Mouse (Mus musculus): ENCODE data around the gene Tnik. TPM values are rescaled to one million over a fixed set of nuclear protein-coding genes. Genes with fewer than 3 reads are reported as not detected.

Gene Tnik
- total and polyA plus RNA-seq, 2 experiments from 2014 or later, result 58.2 to 118 TPM

GRCm38 (mm10) chr3:28561408-28561807, 298.4 kb downstream of the Tnik start:
- Histone ChIP-seq H3K36me3 (ENCODE audit: insufficient read depth, low read length) (peaks cover 16% of the 10 kb centered on the region), H3K4me1 (ENCODE audit: insufficient read depth, low read length) (no peaks in the 10 kb centered on the region), H3K27me3 (ENCODE audit: insufficient read depth, low read length) (no peaks in the 10 kb centered on the region), H3K9ac (replicated peaks; ENCODE audit: low read length, poor library complexity, severe bottlenecking) (no peak overlapping the region), H3K9me3 (ENCODE audit: low read length) (no peaks in the 10 kb centered on the region), H3K4me3 (ENCODE audit: low read depth, low read length) (no peak overlapping the region), H3K27ac (ENCODE audit: low read depth, low read length) (no peak overlapping the region), H3K4me2 (ENCODE audit: low read depth, low read length, poor library complexity, severe bottlenecking) (no peak overlapping the region)
- WGBS, result 72% methylated on average over 4 of the region's 4 CpGs
- ATAC-seq (ENCODE audit: low FRiP score) (no peak), DNase-seq (ENCODE audit: low spot score) (no peak)
- TF ChIP-seq CTCF (IDR thresholded peaks at IDR 0.05), result no peak

- 77% methylated on average over 10 of the region's 10 CpGs for WGBS
- no peak for ATAC-seq (ENCODE audit: low FRiP score)
- peak; percentile 76 for TF ChIP-seq CTCF (IDR thresholded peaks at IDR 0.05)
- H3K4me1 ChIP-seq (ENCODE audit: insufficient read depth, low read length), result no peaks in the 10 kb centered on the region
- H3K4me3 ChIP-seq (ENCODE audit: low read depth, low read length), result no peak overlapping the region
- peaks cover 19% of the 10 kb centered on the region for H3K36me3 ChIP-seq (ENCODE audit: insufficient read depth, low read length)
- no peak overlapping the region for H3K9ac ChIP-seq (replicated peaks; ENCODE audit: low read length, poor library complexity, severe bottlenecking)
- H3K27ac ChIP-seq (ENCODE audit: low read depth, low read length), result no peak overlapping the region
- DNase-seq (ENCODE audit: low spot score), result peak; percentile 29
- H3K27me3 ChIP-seq (ENCODE audit: insufficient read depth, low read length), result no peaks in the 10 kb centered on the region
- H3K4me2 ChIP-seq (ENCODE audit: low read depth, low read length, poor library complexity, severe bottlenecking), result no peak overlapping the region
- H3K9me3 ChIP-seq (ENCODE audit: low read length), result no peaks in the 10 kb centered on the region
These were observed 299.8 kb downstream of the Tnik start for GRCm38 (mm10) chr3:28562612-28563332.

DNA sequence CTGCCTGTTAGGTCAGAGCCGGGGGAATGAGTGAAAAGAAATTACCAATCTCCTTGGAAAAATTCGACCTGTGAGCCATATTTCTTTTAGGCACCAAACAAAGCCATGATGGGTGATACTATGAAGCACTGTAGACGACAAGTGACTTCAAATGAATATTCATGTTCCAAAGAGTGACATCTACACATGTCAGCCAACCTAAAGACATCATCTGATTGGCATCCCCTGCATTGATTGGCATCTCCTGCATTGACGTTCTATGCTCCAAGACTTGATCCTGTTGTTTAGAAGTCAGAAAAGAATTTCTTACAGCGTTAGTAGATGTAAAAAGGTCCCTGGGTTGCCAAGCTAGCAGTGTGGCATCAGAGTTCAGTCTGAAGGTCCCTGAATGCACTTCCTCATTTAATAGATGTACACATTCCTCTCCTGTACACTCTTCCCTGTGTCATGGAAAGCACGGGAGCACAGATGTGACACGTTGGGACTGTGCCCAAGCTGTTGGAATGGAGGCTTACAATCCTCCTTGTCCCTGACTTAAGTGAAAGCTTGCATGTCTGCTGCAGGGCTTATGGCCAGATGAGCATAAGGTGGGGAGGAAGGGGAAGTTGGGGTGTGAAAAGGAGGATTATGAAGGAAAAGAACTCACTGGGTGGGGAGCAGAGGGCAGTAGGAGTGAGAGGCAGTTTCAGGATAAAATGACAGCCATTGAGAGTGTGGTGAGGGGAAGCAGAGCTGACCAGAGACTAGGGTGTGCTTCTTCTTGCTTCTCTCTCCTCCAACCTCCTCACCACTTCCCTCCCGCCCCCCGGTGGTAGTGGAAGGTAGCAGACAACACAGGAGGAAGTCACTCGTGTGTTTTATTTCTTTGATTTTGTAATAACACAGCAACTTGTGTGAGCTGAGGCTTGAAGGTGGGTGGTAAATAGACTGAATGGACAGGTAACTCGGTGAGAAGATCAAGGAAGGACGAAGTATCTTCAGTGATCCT, 301.6 kb downstream of the Tnik start:
- Histone ChIP-seq H3K27me3 (ENCODE audit: insufficient read depth, low read length) (no peaks in the 10 kb centered on the region), H3K36me3 (ENCODE audit: insufficient read depth, low read length) (peaks cover 19% of the 10 kb centered on the region), H3K4me1 (ENCODE audit: insufficient read depth, low read length) (no peaks in the 10 kb centered on the region), H3K9me3 (ENCODE audit: low read length) (no peaks in the 10 kb centered on the region), H3K27ac (ENCODE audit: low read depth, low read length) (no peak overlapping the region), H3K4me2 (ENCODE audit: low read depth, low read length, poor library complexity, severe bottlenecking) (no peak overlapping the region), H3K4me3 (ENCODE audit: low read depth, low read length) (no peak overlapping the region), H3K9ac (replicated peaks; ENCODE audit: low read length, poor library complexity, severe bottlenecking) (no peak overlapping the region)
- no peak for ATAC-seq (ENCODE audit: low FRiP score)
- 68% methylated on average over 12 of the region's 12 CpGs for WGBS
- peak; percentile 58 for TF ChIP-seq CTCF (IDR thresholded peaks at IDR 0.05)
- DNase-seq (ENCODE audit: low spot score), result no peak

GRCm38 (mm10) chr3:28577301-28577700, 314.3 kb downstream of the Tnik start:
- Histone ChIP-seq H3K4me3 (ENCODE audit: low read depth, low read length) (no peak overlapping the region), H3K9ac (replicated peaks; ENCODE audit: low read length, poor library complexity, severe bottlenecking) (no peak overlapping the region), H3K36me3 (ENCODE audit: insufficient read depth, low read length) (peaks cover 27% of the 10 kb centered on the region), H3K9me3 (ENCODE audit: low read length) (no peaks in the 10 kb centered on the region), H3K27ac (ENCODE audit: low read depth, low read length) (no peak overlapping the region), H3K27me3 (ENCODE audit: insufficient read depth, low read length) (no peaks in the 10 kb centered on the region), H3K4me1 (ENCODE audit: insufficient read depth, low read length) (no peaks in the 10 kb centered on the region), H3K4me2 (ENCODE audit: low read depth, low read length, poor library complexity, severe bottlenecking) (no peak overlapping the region)
- ATAC-seq (ENCODE audit: low FRiP score) (no peak), DNase-seq (ENCODE audit: low spot score) (peak; percentile 66)
- peak; percentile 19; the same call in 1 of the 2 replicates for TF ChIP-seq CTCF (IDR thresholded peaks at IDR 0.05)
- 40% methylated on average over 15 of the region's 15 CpGs for WGBS

GRCm38 (mm10) chr3:28578950-28579615, 316.1 kb downstream of the Tnik start:
- Histone ChIP-seq H3K4me2 (ENCODE audit: low read depth, low read length, poor library complexity, severe bottlenecking) (no peak overlapping the region), H3K27me3 (ENCODE audit: insufficient read depth, low read length) (no peaks in the 10 kb centered on the region), H3K27ac (ENCODE audit: low read depth, low read length) (no peak overlapping the region), H3K9ac (replicated peaks; ENCODE audit: low read length, poor library complexity, severe bottlenecking) (no peak overlapping the region), H3K4me3 (ENCODE audit: low read depth, low read length) (no peak overlapping the region), H3K36me3 (ENCODE audit: insufficient read depth, low read length) (peaks cover 20% of the 10 kb centered on the region), H3K9me3 (ENCODE audit: low read length) (no peaks in the 10 kb centered on the region), H3K4me1 (ENCODE audit: insufficient read depth, low read length) (no peaks in the 10 kb centered on the region)
- WGBS, result 93% methylated on average over 18 of the region's 18 CpGs
- no peak for ATAC-seq (ENCODE audit: low FRiP score)
- DNase-seq (ENCODE audit: low spot score), result no peak
- TF ChIP-seq CTCF (IDR thresholded peaks at IDR 0.05), result no peak
